Mouse (Mus musculus): ENCODE results near the gene Scyl1.

Gene Scyl1

GRCm38 (mm10) chr19:5740320-5741317, 30.6 kb downstream of the Scyl1 start, which contains the start of gene Ltbp3:
TSS of gene Ltbp3 (plus strand) at chr19:5740904.
- DNase-seq, result no peak

- no peak for DNase-seq
Measured at GRCm38 (mm10) chr19:5739446-5739845, 31.8 kb downstream of the Scyl1 start.

- DNase-seq, result no peak
Measured at GRCm38 (mm10) chr19:5734325-5734724, 36.9 kb downstream of the Scyl1 start.

- DNase-seq, result peak; percentile 98
Measured at GRCm38 (mm10) chr19:5731264-5731978, 39.8 kb downstream of the Scyl1 start.

GRCm38 (mm10) chr19:5730314-5731186, 40.7 kb downstream of the Scyl1 start:
- no peak for DNase-seq

- DNase-seq, result peak; percentile 95
Measured at GRCm38 (mm10) chr19:5729444-5729815, 41.8 kb downstream of the Scyl1 start, which contains the start of gene Fam89b. TSS of gene Fam89b (minus strand) at chr19:5729653.

- DNase-seq, result peak; percentile 76
Measured at GRCm38 (mm10) chr19:5728631-5729443, 42.4 kb downstream of the Scyl1 start.

GRCm38 (mm10) chr19:5727701-5728100, 43.5 kb downstream of the Scyl1 start:
- DNase-seq, result peak; percentile 90

GRCm38 (mm10) chr19:5726961-5727578, 44.1 kb downstream of the Scyl1 start:
- no peak for DNase-seq

GRCm38 (mm10) chr19:5725767-5726515, 45.3 kb downstream of the Scyl1 start, which contains the start of gene Ehbp1l1:
TSS of gene Ehbp1l1 (minus strand) at chr19:5726317.
- peak; percentile 74 for DNase-seq

GRCm38 (mm10) chr19:5725029-5725707, 46.1 kb downstream of the Scyl1 start:
- DNase-seq, result no peak

GRCm38 (mm10) chr19:5724549-5724941, 46.7 kb downstream of the Scyl1 start:
- DNase-seq, result no peak

GRCm38 (mm10) chr19:5723934-5724548, 47.2 kb downstream of the Scyl1 start:
- DNase-seq, result no peak

GRCm38 (mm10) chr19:5722848-5723425, 48.3 kb downstream of the Scyl1 start:
- DNase-seq, result no peak

GRCm38 (mm10) chr19:5721233-5721632, 50.0 kb downstream of the Scyl1 start:
- no peak for DNase-seq

- DNase-seq, result no peak
Measured at GRCm38 (mm10) chr19:5716955-5717354, 54.3 kb downstream of the Scyl1 start.

GRCm38 (mm10) chr19:5715793-5716688, 55.2 kb downstream of the Scyl1 start:
- DNase-seq, result peak; percentile 61

- DNase-seq, result peak; percentile 58
Measured at GRCm38 (mm10) chr19:5713730-5714129, 57.5 kb downstream of the Scyl1 start.
